Mouse (Mus musculus): Measurements from ENCODE around the gene BC005561.

DNA sequence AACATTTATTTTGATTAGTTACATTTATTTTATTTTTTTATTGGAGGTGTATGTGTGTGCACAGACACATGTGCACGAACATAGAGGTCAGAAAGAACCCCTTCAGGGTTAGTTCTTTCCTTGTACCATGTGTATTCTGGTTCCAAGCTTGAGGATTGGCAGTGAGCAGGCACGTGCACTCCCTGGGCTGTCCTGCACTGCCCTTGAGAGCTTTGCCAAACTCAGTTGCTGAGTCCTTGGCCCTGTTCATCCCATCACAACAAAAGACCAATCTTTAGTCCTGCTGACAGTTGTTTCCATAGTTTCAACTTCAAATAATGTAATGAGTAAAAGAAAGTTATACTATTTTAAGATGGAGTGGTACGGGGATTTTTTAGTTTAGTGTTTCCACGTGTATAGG, 31.2 kb downstream of the BC005561 start:
- TF ChIP-seq POLR2A (IDR thresholded peaks at IDR 0.05; ENCODE audit: borderline replicate concordance, extremely low read depth, insufficient read depth, insufficient read length, poor library complexity, severe bottlenecking) (no peak), CTCF (IDR thresholded peaks at IDR 0.05; ENCODE audit: borderline replicate concordance, extremely low read depth, insufficient read depth, insufficient read length) (no peak)

All from brain, embryonic 14.5 days (tissue).